Mouse (Mus musculus): ENCODE data around the gene Cxcr1. TPM values are rescaled to one million over a fixed set of nuclear protein-coding genes. Genes with fewer than 3 reads are reported as not detected.

Gene Cxcr1
- total RNA-seq, 2 experiments from 2014 or later, result not detected

DNA sequence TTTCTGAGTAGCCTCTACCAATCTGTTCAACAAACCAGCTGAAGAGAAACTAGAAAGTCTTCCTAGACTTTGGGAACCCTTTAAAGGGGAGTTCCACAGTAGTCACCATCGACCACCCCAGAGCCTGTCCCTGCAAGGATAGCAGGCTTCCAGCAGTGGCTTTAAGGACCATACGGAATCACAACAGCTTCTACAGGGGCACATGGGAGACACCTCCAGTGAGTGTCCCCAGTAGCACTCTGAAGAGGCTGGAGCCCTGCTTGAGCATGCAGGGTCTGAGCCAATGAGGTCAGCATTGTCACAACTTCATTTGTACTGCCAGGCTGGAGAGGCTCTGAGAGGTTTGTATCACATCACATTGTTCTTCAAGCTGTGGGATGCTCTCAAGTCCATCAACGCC is 44.3 kb downstream of the Cxcr1 start:
- DNase-seq, result no peak
- intact Hi-C loops (cut with DNase I), result no loop called here

DNA sequence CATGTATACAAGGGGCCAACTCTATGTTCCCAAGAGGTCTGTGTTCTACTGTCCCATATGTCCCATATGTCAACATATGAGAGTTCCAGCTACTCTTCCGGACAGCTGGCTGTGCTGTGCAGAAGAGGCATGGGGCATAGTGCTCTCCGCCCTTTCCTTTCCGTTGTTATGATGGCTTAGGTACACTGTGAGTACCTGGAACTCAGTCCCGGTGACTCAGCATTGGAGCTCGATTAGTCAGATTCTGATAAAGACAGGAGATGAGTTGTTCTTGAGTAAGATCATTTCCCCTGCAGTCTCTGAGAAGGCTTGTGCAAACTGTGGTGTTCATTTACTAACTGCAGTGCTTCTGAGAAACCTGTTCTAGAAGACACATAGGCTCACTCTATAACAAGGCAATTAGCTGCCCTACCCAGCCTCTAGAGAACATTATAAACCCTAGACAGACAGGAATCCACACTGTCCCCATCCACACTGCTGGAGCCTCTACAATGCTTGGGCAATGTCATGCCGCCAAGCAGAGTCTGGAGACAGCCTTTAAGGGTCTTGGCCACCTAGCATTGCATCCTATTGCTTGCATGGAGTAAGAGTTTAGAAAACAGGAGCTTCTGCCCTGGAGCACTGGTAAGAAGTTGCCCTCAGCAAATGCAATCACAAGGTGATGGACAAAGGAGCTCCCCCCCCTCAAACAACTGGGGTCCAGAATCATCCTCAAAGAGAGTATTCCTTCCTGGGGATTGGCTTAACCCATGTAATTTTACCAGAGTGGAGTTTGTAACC is 45.1 kb downstream of the Cxcr1 start:
- no peak for DNase-seq
- intact Hi-C loops (cut with DNase I), result no loop called here

Small RNA genes within 50 kb of the gene (microRNA-seq; reads per million reads assigned to microRNA genes)
- 0 reads per million in 2 experiments for gene Mir1928

Other genes with a start within 250 kb of the Cxcr1 start
- gene Tns1, start 70.2 kb downstream of the Cxcr1 start, total RNA-seq (2021), result 100 to 1,000 TPM; 532 to 688 TPM
- gene Rufy4, start 69.1 kb downstream of the Cxcr1 start, total RNA-seq (2021), result 1 to 10 TPM; 1.2 to 1.5 TPM
- gene Cxcr2, start 40.6 kb downstream of the Cxcr1 start, total RNA-seq (2021), result under 1 TPM; 0.14 to 0.17 TPM
- 100 to 1,000 TPM; 213 to 219 TPM for gene Arpc2, start 41.5 kb upstream of the Cxcr1 start, total RNA-seq (2021)
- not detected for gene Gpbar1, start 83.9 kb upstream of the Cxcr1 start, total RNA-seq (2021)
- gene Aamp, start 90.1 kb upstream of the Cxcr1 start, total RNA-seq (2021), result 100 to 1,000 TPM; 103 to 109 TPM
- gene Pnkd, start 90.3 kb upstream of the Cxcr1 start, total RNA-seq (2021), result 100 to 1,000 TPM; 205 to 211 TPM
- gene Tmbim1, start 111.0 kb upstream of the Cxcr1 start, total RNA-seq (2021), result 10 to 100 TPM; 43.2 to 45.8 TPM
- gene Catip, start 167.5 kb upstream of the Cxcr1 start, total RNA-seq (2021), result under 1 TPM; 0.29 to 0.45 TPM
- gene Slc11a1, start 180.6 kb upstream of the Cxcr1 start, total RNA-seq (2021), result 1 to 10 TPM; 1.2 to 3.7 TPM
- 100 to 1,000 TPM; 117 to 122 TPM for gene Ctdsp1, start 196.9 kb upstream of the Cxcr1 start, total RNA-seq (2021)
- 1 to 10 TPM; 1.1 to 1.2 TPM for gene Vil1, start 214.7 kb upstream of the Cxcr1 start, total RNA-seq (2021)

Data from heart, postnatal 10 days (tissue).